25 mouse cellular contexts compared by ENCODE assay signal in genomic region chr12:70629371-70629770, GRCm38 (mm10).
A peak's percentile ranks its signal among the peaks of the same experiment; 100 is the strongest.
DNase-seq lines count a peak whose midpoint lies in the region; ATAC-seq and TF ChIP-seq lines count a peak whose summit lies in the region.
"Had no signal": no experiment of that assay in that cellular context is flagged by ENCODE, and none has a peak within 500 bp of the region (broad histone marks: within the 10 kb centered on the region; RNA-seq: fewer than 3 reads in every experiment).

No protein-coding gene starts in this region.

- TF ChIP-seq EP300 in heart, adult 2 months (IDR thresholded peaks at IDR 0.05; ENCODE audit: insufficient read depth, low read depth, low read length): no peak

- no peaks in the 10 kb centered on the region for H3K79me2 ChIP-seq in heart, adult 2 months (replicated peaks; ENCODE audit: control insufficient read depth, insufficient read depth, low read length)

- TF ChIP-seq CTCF in heart, adult 2 months (IDR thresholded peaks at IDR 0.05): no peak

- 87% methylated on average over 5 of the region's 5 CpGs for WGBS in heart, embryonic 10.5 days
- 64% methylated on average over 5 of the region's 5 CpGs for WGBS in heart, adult 2 months
- 74% methylated on average over 5 of the region's 5 CpGs for WGBS in embryonic facial prominence, embryonic 15.5 days
- 70% methylated on average over 5 of the region's 5 CpGs for WGBS in stomach, embryonic 15.5 days
- 89% methylated on average over 5 of the region's 5 CpGs for WGBS in forebrain, embryonic 10.5 days

- intact Hi-C loops in heart, adult 2 months (cut with DNase I): no loop called here

- no peak overlapping the region for H3K4me2 ChIP-seq in embryonic facial prominence, embryonic 15.5 days (replicated peaks)
- no peak overlapping the region for H3K4me2 ChIP-seq in stomach, embryonic 15.5 days
- H3K4me2 ChIP-seq: forebrain, embryonic 13.5 days; heart, embryonic 11.5 days; hindbrain, embryonic 13.5 days had no signal

- no peak for ATAC-seq in embryonic facial prominence, embryonic 15.5 days (ENCODE audit: insufficient number of reproducible peaks, low FRiP score, low TSS enrichment, low read depth)
- no peak for ATAC-seq in stomach, embryonic 15.5 days (ENCODE audit: insufficient read depth, low FRiP score, low read depth)
- ATAC-seq: CD4-positive, CD25-positive, alpha-beta regulatory T cell, adult 4 months; forebrain, embryonic 13.5 days; forebrain, embryonic 16.5 days; hindbrain, embryonic 16.5 days; intestine, postnatal 0 days had no signal

- H3K4me1 ChIP-seq in heart, embryonic 10.5 days: peaks cover 50% of the 10 kb centered on the region
- peaks cover 3% of the 10 kb centered on the region for H3K4me1 ChIP-seq in heart, adult 2 months (ENCODE audit: control insufficient read depth, insufficient read depth, low read length)
- peaks cover 22% of the 10 kb centered on the region for H3K4me1 ChIP-seq in embryonic facial prominence, embryonic 15.5 days
- H3K4me1 ChIP-seq in stomach, embryonic 15.5 days: 0 out of 2 replicates have a peak, but pooled peaks cover 6% of the 10 kb centered on the region
- H3K4me1 ChIP-seq in forebrain, embryonic 10.5 days: 0 out of 2 replicates have a peak, but pooled peaks cover 3% of the 10 kb centered on the region

- no peak overlapping the region for H3K9ac ChIP-seq in heart, adult 2 months (ENCODE audit: low read depth, low read length)
- H3K9ac ChIP-seq in embryonic facial prominence, embryonic 15.5 days: no peak overlapping the region
- H3K9ac ChIP-seq in stomach, embryonic 15.5 days: no peak overlapping the region
- H3K9ac ChIP-seq: forebrain, embryonic 13.5 days; hindbrain, embryonic 13.5 days had no signal

- no peak overlapping the region for H3K4me3 ChIP-seq in heart, embryonic 10.5 days
- no peak overlapping the region for H3K4me3 ChIP-seq in heart, adult 2 months
- no peak overlapping the region for H3K4me3 ChIP-seq in embryonic facial prominence, embryonic 15.5 days (replicated peaks)
- H3K4me3 ChIP-seq in stomach, embryonic 15.5 days (replicated peaks): no peak overlapping the region
- H3K4me3 ChIP-seq in forebrain, embryonic 10.5 days: no peak overlapping the region
- H3K4me3 ChIP-seq: erythroblast, embryonic 14.5 days; forebrain, embryonic 13.5 days; gastrocnemius, adult 2 months; hindbrain, embryonic 10.5 days; hindbrain, embryonic 13.5 days had no signal

- TF ChIP-seq POLR2A in heart, adult 2 months (IDR thresholded peaks at IDR 0.05; ENCODE audit: insufficient read depth, low read depth, low read length): no peak

- H3K36me3 ChIP-seq in heart, embryonic 10.5 days: no peaks in the 10 kb centered on the region
- H3K36me3 ChIP-seq in heart, adult 2 months (ENCODE audit: control insufficient read depth, insufficient read depth, low read length): no peaks in the 10 kb centered on the region
- H3K36me3 ChIP-seq in embryonic facial prominence, embryonic 15.5 days: no peaks in the 10 kb centered on the region
- H3K36me3 ChIP-seq in stomach, embryonic 15.5 days: no peaks in the 10 kb centered on the region
- H3K36me3 ChIP-seq in forebrain, embryonic 10.5 days (replicated peaks): no peaks in the 10 kb centered on the region
- H3K36me3 ChIP-seq: hindbrain, embryonic 10.5 days; hindbrain, embryonic 13.5 days had no signal

- no peaks in the 10 kb centered on the region for H3K27me3 ChIP-seq in heart, embryonic 10.5 days (ENCODE audit: insufficient read depth, poor library complexity, severe bottlenecking)
- no peaks in the 10 kb centered on the region for H3K27me3 ChIP-seq in heart, adult 2 months (ENCODE audit: control insufficient read depth, insufficient read depth, low read length)
- no peaks in the 10 kb centered on the region for H3K27me3 ChIP-seq in embryonic facial prominence, embryonic 15.5 days
- no peaks in the 10 kb centered on the region for H3K27me3 ChIP-seq in stomach, embryonic 15.5 days (replicated peaks)
- H3K27me3 ChIP-seq in forebrain, embryonic 10.5 days (ENCODE audit: poor library complexity, severe bottlenecking): no peaks in the 10 kb centered on the region
- H3K27me3 ChIP-seq: forebrain, embryonic 13.5 days; hindbrain, embryonic 13.5 days had no signal

- H3K9me3 ChIP-seq in heart, embryonic 10.5 days: no peaks in the 10 kb centered on the region
- H3K9me3 ChIP-seq in embryonic facial prominence, embryonic 15.5 days (replicated peaks): no peaks in the 10 kb centered on the region
- H3K9me3 ChIP-seq in stomach, embryonic 15.5 days: no peaks in the 10 kb centered on the region
- H3K9me3 ChIP-seq in forebrain, embryonic 10.5 days: no peaks in the 10 kb centered on the region
- H3K9me3 ChIP-seq: forebrain, embryonic 13.5 days; hindbrain, embryonic 10.5 days; hindbrain, embryonic 13.5 days had no signal

- no peak overlapping the region for H3K27ac ChIP-seq in heart, embryonic 10.5 days
- no peak overlapping the region for H3K27ac ChIP-seq in heart, adult 2 months
- peak overlapping the region; percentile 48 for H3K27ac ChIP-seq in embryonic facial prominence, embryonic 15.5 days (replicated peaks)
- H3K27ac ChIP-seq in stomach, embryonic 15.5 days: peak overlapping the region; percentile 38
- H3K27ac ChIP-seq in forebrain, embryonic 10.5 days: no peak overlapping the region
- H3K27ac ChIP-seq: forebrain, embryonic 13.5 days; hindbrain, embryonic 10.5 days; hindbrain, embryonic 13.5 days had no signal

- peak; percentile 28 for DNase-seq in heart, embryonic 10.5 days (ENCODE audit: low spot score)
- DNase-seq in heart, adult 2 months: no peak
- no peak for DNase-seq in cerebellum, adult 11-12 months
- DNase-seq in forebrain, embryonic 10.5 days (ENCODE audit: extremely low spot score, low spot score): no peak
- DNase-seq: adrenal gland, adult 2 months; adrenal gland, postnatal 14 days; cerebellum, adult 11 months; cerebellum, adult 8-10 months; cerebellum, postnatal 36 days; embryo, embryonic 11 days; gastrocnemius, adult 2 months; gastrocnemius, postnatal 14 days; heart, adult 18-20 months; heart, postnatal 36 days had no signal

Comparison
In these comparisons a context has a peak if more than half of its experiments do, and no peak if none do; other contexts are left out.
1. H3K27ac ChIP-seq: peak in embryonic facial prominence, embryonic 15.5 days (single experiment) and stomach, embryonic 15.5 days (single experiment); none in heart, embryonic 10.5 days (single experiment), heart, adult 2 months (single experiment) and forebrain, embryonic 10.5 days (single experiment).